Mouse (Mus musculus) kidney, postnatal 10 days (tissue): ENCODE data around the gene Sufu.

Source experiments
- DNase-seq: peaks from one replicate; pipeline ENCODE4 v3.0.0; 2021; ENCODE audit warnings: mixed read lengths

Gene Sufu

GRCm38 (mm10) chr19:46517529-46518351 lies 121.0 kb downstream of the Sufu start:
- peak; percentile 64 for DNase-seq

- DNase-seq: peak; percentile 86
Observed at GRCm38 (mm10) chr19:46518352-46518787, 121.7 kb downstream of the Sufu start.

- DNase-seq: peak; percentile 42
Observed at GRCm38 (mm10) chr19:46518828-46519621, 122.3 kb downstream of the Sufu start.

- no peak for DNase-seq
Observed at GRCm38 (mm10) chr19:46521698-46522097, 125.0 kb downstream of the Sufu start.

- DNase-seq: peak; percentile 48
Observed at GRCm38 (mm10) chr19:46522433-46523044, 125.8 kb downstream of the Sufu start.

- no peak for DNase-seq
Observed at GRCm38 (mm10) chr19:46523131-46523479, 126.4 kb downstream of the Sufu start.

- peak; percentile 88 for DNase-seq
Observed at GRCm38 (mm10) chr19:46523480-46524151, 126.9 kb downstream of the Sufu start.

GRCm38 (mm10) chr19:46524152-46524544 lies 127.5 kb downstream of the Sufu start:
- DNase-seq: no peak

- peak; percentile 90 for DNase-seq
Observed at GRCm38 (mm10) chr19:46524601-46525321, 128.1 kb downstream of the Sufu start.

GRCm38 (mm10) chr19:46525691-46526631 lies 129.3 kb downstream of the Sufu start:
- peak; percentile 67 for DNase-seq

- DNase-seq: peak; percentile 13
Observed at GRCm38 (mm10) chr19:46527632-46528528, 131.2 kb downstream of the Sufu start.

- DNase-seq: peak; percentile 91
Observed at GRCm38 (mm10) chr19:46528529-46529213, 132.0 kb downstream of the Sufu start.

GRCm38 (mm10) chr19:46529601-46530448 lies 133.1 kb downstream of the Sufu start:
- peak; percentile 39 for DNase-seq

- DNase-seq: peak; percentile 60
Observed at GRCm38 (mm10) chr19:46530449-46530990, 133.8 kb downstream of the Sufu start.

- peak; percentile 73 for DNase-seq
Observed at GRCm38 (mm10) chr19:46531071-46532030, 134.7 kb downstream of the Sufu start.

- peak; percentile 83 for DNase-seq
Observed at GRCm38 (mm10) chr19:46532031-46532688, 135.5 kb downstream of the Sufu start.
